18 mouse cellular contexts compared by ENCODE assay signal in genomic region chr11:60253546-60253945, GRCm38 (mm10). TPM values are rescaled to one million over a fixed set of nuclear protein-coding genes. Genes with fewer than 3 reads are reported as not detected.
DNase-seq lines count a peak whose midpoint lies in the region; ATAC-seq and TF ChIP-seq lines count a peak whose summit lies in the region.
"Had no signal": no experiment of that assay in that cellular context is flagged by ENCODE, and none has a peak within 500 bp of the region (broad histone marks: within the 10 kb centered on the region; RNA-seq: fewer than 3 reads in every experiment).

No protein-coding gene starts in this region.

- H3K9me3 ChIP-seq in heart, embryonic 11.5 days (replicated peaks; ENCODE audit: control insufficient read depth, low read length): no peaks in the 10 kb centered on the region
- H3K9me3 ChIP-seq in lung, embryonic 15.5 days: no peaks in the 10 kb centered on the region
- H3K9me3 ChIP-seq: embryonic facial prominence, embryonic 13.5 days; hindbrain, embryonic 13.5 days had no signal

- no peaks in the 10 kb centered on the region for H3K27me3 ChIP-seq in heart, embryonic 11.5 days (ENCODE audit: control insufficient read depth, insufficient read depth, low read length)
- H3K27me3 ChIP-seq in lung, embryonic 15.5 days: no peaks in the 10 kb centered on the region
- H3K27me3 ChIP-seq: embryonic facial prominence, embryonic 13.5 days; hindbrain, embryonic 13.5 days; midbrain, embryonic 13.5 days had no signal

- no peak overlapping the region for H3K4me2 ChIP-seq in heart, embryonic 11.5 days
- H3K4me2 ChIP-seq in lung, embryonic 15.5 days: no peak overlapping the region
- H3K4me2 ChIP-seq: embryonic facial prominence, embryonic 13.5 days; hindbrain, embryonic 13.5 days; midbrain, embryonic 13.5 days had no signal

- ATAC-seq in heart, embryonic 11.5 days (replicated peaks; ENCODE audit: insufficient number of reproducible peaks, low FRiP score, low TSS enrichment): no peak
- ATAC-seq in lung, embryonic 15.5 days (ENCODE audit: borderline replicate concordance, extremely low read depth, low FRiP score, low TSS enrichment): no peak
- ATAC-seq: intestine, embryonic 16.5 days; midbrain, embryonic 13.5 days had no signal

- WGBS in heart, embryonic 11.5 days (ENCODE audit: insufficient replicate concordance): 71% methylated on average over 2 of the region's 2 CpGs
- WGBS in lung, embryonic 15.5 days: 76% methylated on average over 2 of the region's 2 CpGs
- WGBS in lung, adult 2 months: 70% methylated on average over 2 of the region's 2 CpGs

- TF ChIP-seq CTCF in lung, adult 2 months (IDR thresholded peaks at IDR 0.05; ENCODE audit: insufficient read depth, low read length): no peak

- H3K9ac ChIP-seq in heart, embryonic 11.5 days (ENCODE audit: low read depth, low read length): no peak overlapping the region
- no peak overlapping the region for H3K9ac ChIP-seq in lung, embryonic 15.5 days
- H3K9ac ChIP-seq: embryonic facial prominence, embryonic 13.5 days; hindbrain, embryonic 13.5 days; midbrain, embryonic 13.5 days had no signal

- DNase-seq in heart, adult 11 months: no peak
- no peak for DNase-seq in lung, adult 2 months
- peak; percentile 63 for DNase-seq in adrenal gland, postnatal 14 days
- no peak for DNase-seq in retina, embryonic 14.5 days (ENCODE audit: low spot score)
- DNase-seq in thymus, postnatal 14 days: no peak
- DNase-seq: gastrocnemius, postnatal 25 days; kidney, postnatal 10 days; liver; right cerebral cortex, adult 18-20 months; thymus, postnatal 25 days had no signal

- H3K4me1 ChIP-seq in heart, embryonic 11.5 days (ENCODE audit: control insufficient read depth, insufficient read depth, low read length): peaks cover 14% of the 10 kb centered on the region
- peaks cover 33% of the 10 kb centered on the region for H3K4me1 ChIP-seq in lung, embryonic 15.5 days
- H3K4me1 ChIP-seq in lung, adult 2 months (ENCODE audit: control insufficient read depth, insufficient read depth, low read length): peaks cover 2% of the 10 kb centered on the region; the same call in 1 of the 2 replicates

- H3K36me3 ChIP-seq in heart, embryonic 11.5 days (ENCODE audit: control insufficient read depth, insufficient read depth, low read length): no peaks in the 10 kb centered on the region
- peaks cover 4% of the 10 kb centered on the region; the same call in 1 of the 2 replicates for H3K36me3 ChIP-seq in lung, embryonic 15.5 days

- H3K27ac ChIP-seq in heart, embryonic 11.5 days (ENCODE audit: low read depth, low read length): peak overlapping the region; percentile 63
- 0 out of 2 replicates have a peak overlapping the region, but pooled peaks have one; percentile 17 for H3K27ac ChIP-seq in lung, embryonic 15.5 days
- H3K27ac ChIP-seq: embryonic facial prominence, embryonic 13.5 days; macrophage; midbrain, embryonic 13.5 days had no signal

- H3K4me3 ChIP-seq in heart, embryonic 11.5 days (ENCODE audit: low read depth, low read length): no peak overlapping the region
- H3K4me3 ChIP-seq in lung, embryonic 15.5 days: no peak overlapping the region
- no peak overlapping the region for H3K4me3 ChIP-seq in lung, adult 2 months (replicated peaks; ENCODE audit: extremely low read depth, low read depth, low read length)
- H3K4me3 ChIP-seq: embryonic facial prominence, embryonic 13.5 days; hindbrain, embryonic 13.5 days; midbrain, embryonic 13.5 days; myocyte had no signal

- no peak for TF ChIP-seq POLR2A in lung, adult 2 months (IDR thresholded peaks at IDR 0.05; ENCODE audit: borderline replicate concordance, extremely low read depth, low read depth, low read length)

RNA-seq across cellular contexts. Expression of gene Srebf1, which starts 31.2 kb away (rescaled TPM):
- polyA plus RNA-seq in heart, embryonic 11.5 days (2014; fragmentation: Nextera tagmentation; extraction: Ambion mirVana): 39.0 and 41.0 TPM in 2 replicates
- polyA plus RNA-seq in lung, embryonic 15.5 days (2015; fragmentation: Nextera tagmentation; extraction: Ambion mirVana): 74.3 and 76.8 TPM in 2 replicates
- polyA plus RNA-seq in lung, adult 2 months (2012; rRNA removed): 206 and 236 TPM in 2 replicates
- 102 and 130 TPM in 2 replicates for total RNA-seq in adrenal gland, postnatal 14 days (2021)
